Mouse (Mus musculus) cerebellum, adult 2 months (tissue): ENCODE results near the gene Cpne5.

Experiments
- CTCF ChIP-seq: fragments of 200-500 bp; IDR thresholded peaks from 2 replicates; pipeline ENCODE4 v1.5.1; 2011; ENCODE audit warnings: low read depth, mild to moderate bottlenecking, control low read depth, low read length, moderate library complexity, borderline replicate concordance; ENCODE audit not compliant: insufficient read depth
- POLR2A ChIP-seq: fragments of 200-500 bp; IDR thresholded peaks from 2 replicates; pipeline ENCODE4 v1.6.1; 2011; ENCODE audit warnings: low read length, control low read depth, borderline replicate concordance; ENCODE audit not compliant: insufficient read depth

- no peak for TF ChIP-seq CTCF
- TF ChIP-seq POLR2A = no peak
These were observed 73.4 kb downstream of the Cpne5 start for GRCm38 (mm10) chr17:29164469-29165111.
